Mouse (Mus musculus): ENCODE results near the gene Sult2b1.

The Sult2b1 gene

DNA sequence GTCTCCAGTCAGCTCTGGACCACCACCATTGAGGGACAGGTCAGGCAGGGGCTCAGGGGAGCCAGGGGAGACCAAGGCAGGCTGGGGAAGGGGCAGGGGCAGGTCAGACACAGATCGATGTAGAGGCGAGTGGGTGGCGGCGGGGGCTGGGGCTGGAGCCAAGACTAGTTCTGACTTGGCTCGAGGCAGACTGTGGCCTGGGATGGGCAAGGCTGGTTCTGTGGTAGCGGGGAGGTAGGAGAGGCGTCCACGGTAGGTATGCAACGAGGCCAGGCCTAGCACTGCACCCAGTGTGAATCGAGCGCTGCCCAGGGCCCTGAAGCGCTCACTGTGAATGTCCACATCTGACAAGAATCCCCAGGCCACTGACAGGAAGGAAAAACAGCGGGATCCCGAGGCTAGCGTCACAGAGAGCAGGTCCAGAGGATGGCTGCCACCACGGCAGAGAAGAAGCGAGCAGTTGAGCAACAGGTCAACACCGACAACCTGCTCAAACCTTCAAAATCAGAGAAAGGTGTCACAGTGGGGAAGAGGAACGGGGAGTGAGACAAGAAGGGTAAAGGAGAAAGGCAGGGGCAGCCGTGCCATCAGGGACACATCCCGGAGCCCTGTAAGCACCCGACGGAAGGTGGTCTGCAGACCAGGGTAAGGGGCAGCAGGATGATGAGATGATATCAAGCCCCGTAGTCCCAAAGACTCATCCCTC lies 73.0 kb downstream of the Sult2b1 start:
- DNase-seq (ENCODE audit: low read depth, low spot score): no peak

DNA sequence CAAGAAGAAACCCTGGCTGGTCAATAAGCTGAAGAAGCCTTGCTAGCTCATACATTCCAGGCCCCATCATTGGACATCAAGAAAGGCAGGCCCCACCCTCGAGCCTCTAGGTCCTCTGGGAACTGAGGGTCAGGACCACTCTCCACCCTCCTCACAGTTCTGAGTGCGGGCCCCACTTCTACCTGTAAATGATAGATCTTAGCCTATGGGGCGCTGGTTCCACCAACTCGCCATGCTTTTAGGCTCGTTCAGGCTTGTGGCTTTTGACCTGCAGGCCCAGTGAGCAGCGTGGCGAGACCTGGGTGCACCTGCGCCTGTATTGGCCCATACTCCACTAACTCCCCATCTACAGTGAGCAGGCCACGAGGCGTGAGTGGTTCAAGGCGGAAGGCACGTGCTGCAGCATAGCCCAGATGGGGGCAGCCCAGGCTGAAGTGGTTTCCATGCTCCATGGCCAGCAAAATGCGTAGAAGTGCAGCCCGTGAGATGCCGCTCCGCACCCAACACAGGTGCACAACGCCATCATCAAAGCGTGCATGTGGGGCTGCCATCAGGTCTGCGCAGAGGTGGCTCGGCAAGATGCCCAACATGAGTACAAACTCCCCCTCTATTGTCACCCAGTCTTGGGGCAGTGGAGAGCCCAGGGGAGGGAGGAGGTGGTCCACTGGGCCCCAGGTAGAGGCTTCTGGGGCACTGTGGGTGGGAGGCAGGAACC lies 73.8 kb downstream of the Sult2b1 start:
- no peak for DNase-seq (ENCODE audit: low read depth, low spot score)

DNA sequence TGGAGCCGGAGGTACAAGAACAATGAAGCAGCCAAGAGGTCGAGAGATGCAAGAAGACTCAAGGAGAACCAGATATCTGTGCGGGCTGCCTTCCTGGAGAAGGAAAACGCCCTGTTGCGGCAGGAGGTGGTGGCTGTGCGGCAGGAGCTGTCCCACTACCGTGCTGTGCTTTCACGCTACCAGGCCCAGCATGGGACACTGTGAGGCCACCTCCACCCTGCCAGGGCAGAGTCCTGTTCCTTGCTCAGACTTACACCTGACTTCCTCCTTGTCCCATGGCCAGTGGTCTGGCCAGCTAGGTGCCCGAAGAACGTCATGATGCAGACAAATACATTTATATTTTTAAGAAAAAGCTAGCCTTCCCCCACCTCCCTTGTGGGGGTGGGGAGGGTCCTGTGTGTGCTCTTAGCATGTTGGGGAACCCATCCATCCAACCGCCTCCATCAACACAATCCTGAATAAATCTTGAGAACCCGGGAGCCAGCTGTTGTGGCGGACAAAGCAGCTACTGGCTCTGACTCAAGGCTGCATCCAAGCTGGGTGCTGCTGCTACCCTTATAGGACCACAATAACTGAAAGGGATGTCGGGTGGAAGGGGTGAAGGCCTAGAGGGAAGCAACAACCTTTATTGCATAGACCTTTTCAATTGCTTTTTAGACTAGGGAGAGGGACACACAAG lies 74.7 kb downstream of the Sult2b1 start:
- DNase-seq (ENCODE audit: low read depth, low spot score): no peak

DNA sequence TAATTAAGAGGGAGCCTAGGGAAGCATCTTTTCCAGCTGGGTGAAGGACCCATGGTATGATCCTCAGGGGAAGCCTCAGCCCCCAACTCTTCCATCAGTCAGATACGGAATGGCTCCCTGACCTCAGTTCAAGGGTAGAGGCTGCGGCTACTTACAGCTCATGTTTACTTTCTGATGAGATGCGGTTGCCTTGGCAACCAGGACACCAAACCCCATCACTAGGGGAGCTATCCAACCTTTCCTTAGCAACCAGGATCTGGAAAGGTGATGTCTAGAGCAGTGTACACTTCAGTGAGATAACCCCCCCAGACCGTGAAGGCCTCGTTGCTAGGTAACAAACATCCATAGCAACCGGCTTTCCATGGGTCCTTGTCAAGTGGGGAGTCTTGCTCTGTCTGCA lies 75.4 kb downstream of the Sult2b1 start:
- peak; percentile 39 for DNase-seq (ENCODE audit: low read depth, low spot score)

DNA sequence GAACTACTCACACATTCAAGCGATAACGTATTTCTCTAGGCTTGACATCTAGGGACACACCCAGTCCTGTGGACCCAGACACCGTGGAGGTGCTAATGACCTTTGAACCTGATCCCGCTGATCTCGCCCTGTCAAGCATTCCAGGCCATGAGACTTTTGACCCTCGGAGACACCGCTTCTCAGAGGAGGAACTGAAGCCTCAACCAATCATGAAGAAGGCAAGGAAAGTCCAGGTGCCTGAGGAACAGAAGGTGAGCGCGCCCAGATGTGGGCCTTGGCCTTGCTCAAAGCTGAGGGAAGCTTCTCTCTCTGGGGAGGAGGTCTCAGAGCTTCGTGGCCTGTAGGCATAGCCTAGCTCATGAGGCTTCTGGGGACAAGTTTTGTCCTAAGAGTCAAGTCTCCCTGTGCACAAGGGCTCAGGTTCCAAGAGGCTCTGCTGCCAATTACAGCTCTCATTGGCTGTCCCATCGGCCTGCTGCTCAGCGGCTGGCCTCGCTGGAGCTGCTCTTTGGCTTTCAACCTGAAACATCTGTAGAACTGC lies 76.2 kb downstream of the Sult2b1 start:
- DNase-seq (ENCODE audit: low read depth, low spot score): no peak

DNA sequence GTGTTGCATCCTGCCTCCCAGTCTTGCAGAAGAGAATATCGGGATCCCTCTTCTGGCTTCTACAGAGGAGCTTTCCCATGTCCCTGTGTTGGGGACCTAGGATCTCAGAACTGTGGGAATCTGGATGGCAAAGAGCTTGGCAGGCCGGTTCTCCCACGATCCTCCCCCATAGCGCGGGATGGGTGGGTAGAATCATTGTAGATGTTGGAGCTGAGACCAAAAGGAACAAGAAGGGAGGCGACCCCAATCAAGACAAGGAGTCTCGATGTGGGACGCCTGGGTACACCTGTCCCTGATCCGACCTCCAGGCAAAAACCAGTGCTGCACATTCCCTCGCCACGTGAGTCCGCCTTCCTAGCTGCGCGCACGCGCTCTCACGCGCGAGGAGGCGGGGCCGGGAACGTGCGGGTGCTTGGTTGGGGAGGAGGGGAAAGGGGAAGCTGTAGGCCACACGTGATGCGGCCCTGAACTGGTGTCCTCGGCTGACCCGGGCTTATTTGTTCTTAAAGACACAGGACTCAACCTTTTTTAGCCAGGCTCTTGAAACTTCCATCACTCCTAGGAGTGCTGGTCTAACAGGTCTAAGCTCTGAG lies 77.0 kb downstream of the Sult2b1 start:
- DNase-seq (ENCODE audit: low read depth, low spot score): peak; percentile 94

DNA sequence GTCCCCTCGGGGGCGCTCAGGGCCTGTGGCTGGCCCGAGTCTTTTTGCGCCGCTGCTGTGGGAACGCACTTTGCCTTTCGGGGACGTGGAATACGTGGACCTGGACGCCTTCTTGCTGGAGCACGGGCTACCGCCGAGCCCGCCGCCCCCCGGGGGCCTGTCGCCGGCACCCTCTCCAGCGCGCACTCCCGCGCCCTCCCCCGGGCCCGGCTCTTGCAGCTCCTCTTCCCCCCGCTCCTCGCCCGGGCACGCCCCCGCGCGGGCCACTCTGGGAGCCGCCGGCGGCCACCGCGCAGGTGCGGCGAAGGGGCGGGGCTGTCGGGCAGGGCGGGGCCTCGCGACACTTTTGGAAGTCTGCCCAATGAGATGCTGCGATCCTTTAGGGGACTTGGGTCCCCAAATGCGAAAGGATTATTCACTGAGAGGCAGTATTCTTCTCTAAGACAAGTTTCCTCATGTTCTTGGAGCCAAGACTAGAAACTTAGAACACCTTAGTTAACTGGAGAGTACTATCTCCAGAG lies 77.7 kb downstream of the Sult2b1 start:
- DNase-seq (ENCODE audit: low read depth, low spot score): peak; percentile 93

DNA sequence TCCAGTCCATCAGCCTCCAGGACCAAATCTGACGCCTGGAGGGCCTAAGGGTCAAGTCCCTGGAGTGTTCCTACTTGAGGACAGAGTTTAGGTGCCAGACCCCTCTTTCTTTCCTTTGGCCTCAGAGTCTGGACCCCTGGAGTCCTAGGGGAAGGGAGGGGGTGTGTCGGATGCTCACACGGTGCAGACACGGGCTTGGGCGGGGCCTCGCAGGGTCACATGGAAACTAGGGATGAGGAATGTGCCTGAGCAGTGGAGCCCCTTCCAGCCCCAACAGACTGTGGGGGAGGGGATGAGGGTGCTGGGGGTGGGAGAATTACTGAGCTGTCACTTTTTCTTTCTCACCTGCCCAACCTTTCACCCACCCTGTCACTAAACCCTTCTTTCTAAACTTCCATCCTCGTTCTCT lies 78.6 kb downstream of the Sult2b1 start:
- peak; percentile 60 for DNase-seq (ENCODE audit: low read depth, low spot score)

DNA sequence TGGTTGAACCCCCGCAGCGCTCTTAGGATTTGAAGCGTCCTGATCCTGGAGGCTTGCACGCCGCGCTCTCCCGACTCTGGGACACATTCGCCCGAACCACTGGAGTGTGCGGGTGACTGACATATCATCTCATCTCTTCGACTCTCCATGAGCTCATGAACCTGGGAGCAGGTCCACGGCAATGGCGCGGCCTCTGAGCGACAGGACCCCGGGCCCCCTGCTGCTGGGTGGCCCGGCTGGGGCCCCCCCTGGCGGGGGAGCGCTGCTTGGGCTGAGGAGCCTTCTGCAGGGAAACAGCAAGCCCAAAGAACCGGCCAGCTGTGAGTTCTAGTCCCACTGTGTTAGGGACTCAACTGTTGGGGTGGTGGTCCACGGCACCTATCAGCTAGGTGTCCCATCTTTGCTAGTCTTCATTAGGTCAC lies 79.0 kb downstream of the Sult2b1 start:
- DNase-seq (ENCODE audit: low read depth, low spot score): peak; percentile 60

DNA sequence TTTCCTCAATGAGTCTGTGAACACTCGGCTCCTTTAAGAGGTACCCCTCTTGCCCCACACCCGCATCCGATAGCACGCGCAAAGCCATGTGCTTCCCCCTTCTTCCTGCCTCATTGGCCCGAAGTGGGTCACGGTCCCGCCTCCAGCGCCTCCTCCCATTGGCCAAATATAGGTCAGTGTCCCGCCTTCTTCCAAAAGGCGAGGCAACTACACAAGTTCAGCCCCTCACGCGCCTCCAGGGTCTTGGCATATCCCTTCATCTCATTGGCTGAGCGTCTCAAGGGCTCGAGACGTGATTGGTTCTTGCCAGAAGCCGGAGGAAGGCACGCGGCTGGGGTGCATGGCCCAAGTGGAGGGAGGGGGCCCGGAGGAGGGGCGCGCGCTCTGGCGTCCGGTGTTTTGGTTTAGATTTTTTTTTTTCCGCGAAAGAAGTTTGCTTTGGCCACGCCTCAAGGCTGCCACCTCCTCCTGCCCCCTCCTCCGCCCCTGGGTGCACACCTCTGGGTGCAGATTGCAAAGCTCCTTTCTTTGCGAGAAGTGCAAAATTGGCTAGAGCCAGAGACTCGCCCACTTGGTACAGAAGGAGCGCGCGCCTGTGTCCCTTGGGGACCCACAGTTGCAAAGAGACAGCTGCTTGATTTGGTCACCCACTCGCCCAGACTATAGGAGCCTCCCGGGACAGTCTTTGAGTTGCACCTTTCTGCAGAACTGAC lies 79.6 kb downstream of the Sult2b1 start, which contains the start of gene Dbp:
Gene Dbp (plus strand): TSS at position 359 of the 713 bp plus-strand sequence.
- DNase-seq (ENCODE audit: low read depth, low spot score): peak; percentile 99

DNA sequence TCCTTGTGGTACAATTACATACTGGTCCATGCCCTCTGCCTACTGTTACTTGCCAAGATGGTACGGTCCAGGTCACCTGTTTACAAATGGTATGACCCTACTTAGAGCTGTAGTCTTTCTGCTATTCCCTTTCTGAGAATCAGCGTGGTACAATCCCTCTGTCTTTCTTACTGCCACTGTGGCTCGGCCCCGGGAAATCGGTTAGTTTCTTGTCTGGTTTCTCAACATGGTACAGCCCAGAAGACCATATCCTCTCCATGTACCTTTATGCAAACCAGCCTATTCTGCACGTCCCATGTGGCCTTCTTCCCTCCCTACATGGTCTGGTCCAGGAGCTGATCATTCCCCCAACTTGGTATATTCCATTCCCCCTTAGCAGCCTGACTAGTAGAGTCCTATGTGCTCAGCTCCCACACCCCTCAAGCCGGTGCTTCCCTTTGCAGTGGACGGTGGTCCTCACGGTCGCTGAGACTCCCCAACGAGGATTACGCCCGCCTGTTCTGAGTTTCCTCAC lies 80.4 kb downstream of the Sult2b1 start:
- peak; percentile 85 for DNase-seq (ENCODE audit: low read depth, low spot score)

DNA sequence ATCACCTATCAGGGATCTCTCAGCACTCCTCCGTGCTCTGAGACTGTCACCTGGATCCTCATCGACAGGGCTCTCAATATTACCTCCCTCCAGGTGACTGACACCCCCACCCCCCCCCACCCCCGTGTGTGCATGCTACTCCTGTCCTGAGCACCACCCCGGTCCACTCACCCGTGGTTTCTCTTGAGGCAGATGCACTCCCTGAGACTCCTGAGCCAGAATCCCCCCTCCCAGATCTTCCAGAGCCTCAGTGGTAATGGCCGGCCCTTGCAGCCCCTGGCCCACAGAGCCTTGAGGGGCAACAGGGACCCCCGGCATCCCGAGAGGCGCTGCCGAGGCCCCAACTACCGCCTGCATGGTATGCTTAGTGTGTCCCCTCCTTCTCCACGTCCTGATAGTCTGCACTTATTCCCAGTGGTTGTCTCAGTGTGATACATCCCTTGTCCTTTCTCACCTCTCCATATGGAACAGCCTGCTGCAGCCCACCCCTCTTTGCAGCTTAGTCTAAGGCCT lies 80.9 kb downstream of the Sult2b1 start:
- no peak for DNase-seq (ENCODE audit: low read depth, low spot score)

DNA sequence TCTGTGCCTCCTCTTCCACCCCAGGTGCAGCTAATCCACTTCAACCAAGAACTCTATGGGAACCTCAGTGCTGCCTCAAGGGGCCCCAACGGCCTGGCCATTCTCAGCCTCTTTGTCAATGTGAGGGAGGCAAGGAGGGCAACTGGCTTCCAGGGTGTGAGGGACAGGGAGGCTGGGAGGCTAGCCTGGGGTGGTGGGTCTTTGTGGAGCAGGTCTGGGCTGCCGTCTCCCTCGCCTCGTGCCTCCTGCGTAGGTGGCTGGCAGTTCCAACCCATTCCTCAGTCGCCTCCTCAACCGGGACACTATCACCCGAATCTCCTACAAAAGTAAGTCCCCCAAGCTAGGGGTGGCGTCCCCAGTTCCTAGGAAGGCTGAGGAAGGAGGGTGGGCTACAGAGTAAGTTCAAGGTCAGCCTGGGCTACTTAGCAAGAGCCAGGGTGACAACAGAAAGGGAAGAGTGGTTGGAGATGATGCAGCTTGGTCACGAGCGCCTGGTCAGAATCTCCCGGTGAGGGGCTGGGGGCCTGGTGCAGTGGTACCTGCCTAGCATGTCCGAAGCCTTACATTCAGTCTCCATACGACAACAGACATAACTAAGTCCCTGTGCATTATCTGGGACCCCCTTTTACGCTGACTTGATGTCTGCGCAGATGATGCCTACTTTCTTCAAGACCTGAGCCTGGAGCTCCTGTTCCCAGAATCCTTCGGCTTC lies 81.5 kb downstream of the Sult2b1 start:
- DNase-seq (ENCODE audit: low read depth, low spot score): no peak

DNA sequence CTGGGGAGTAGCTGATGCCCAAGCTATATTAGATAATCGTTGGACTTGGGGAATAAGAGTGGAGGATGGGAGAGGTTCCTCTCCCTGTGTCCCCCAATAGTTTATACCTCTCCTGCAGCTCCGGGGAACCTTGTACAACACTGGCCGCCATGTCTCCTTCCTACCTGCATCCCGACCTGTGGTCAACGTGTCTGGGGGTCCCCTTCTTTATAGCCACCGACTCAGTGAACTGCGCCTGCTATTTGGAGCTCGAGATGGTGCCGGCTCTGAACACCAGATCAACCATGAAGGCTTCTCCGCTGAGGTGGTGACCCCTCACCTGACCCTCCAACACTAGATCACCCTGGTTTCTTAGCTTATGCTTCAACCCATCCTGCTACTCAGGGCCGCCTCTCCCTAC lies 82.2 kb downstream of the Sult2b1 start:
- DNase-seq (ENCODE audit: low read depth, low spot score): no peak

DNA sequence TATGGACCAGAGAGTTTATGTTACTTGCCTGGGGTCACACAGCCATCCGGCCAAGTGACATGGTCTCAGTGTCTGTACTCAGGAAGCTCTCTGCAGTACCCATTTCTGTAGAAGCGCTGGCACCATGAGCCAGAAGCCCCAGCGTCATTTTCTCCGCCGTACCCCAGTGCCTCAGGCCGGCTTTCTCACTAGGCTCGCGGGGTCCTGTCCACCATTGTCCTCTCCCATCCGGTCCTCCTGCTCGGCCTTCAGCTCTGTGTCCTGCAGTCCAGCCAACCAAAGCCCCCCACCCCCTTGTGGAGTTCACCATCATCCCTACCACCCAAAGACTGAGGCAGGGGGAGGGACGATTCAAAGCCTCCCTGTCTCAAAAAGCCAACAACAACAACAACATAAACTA lies 82.9 kb downstream of the Sult2b1 start:
- DNase-seq (ENCODE audit: low read depth, low spot score): no peak

DNA sequence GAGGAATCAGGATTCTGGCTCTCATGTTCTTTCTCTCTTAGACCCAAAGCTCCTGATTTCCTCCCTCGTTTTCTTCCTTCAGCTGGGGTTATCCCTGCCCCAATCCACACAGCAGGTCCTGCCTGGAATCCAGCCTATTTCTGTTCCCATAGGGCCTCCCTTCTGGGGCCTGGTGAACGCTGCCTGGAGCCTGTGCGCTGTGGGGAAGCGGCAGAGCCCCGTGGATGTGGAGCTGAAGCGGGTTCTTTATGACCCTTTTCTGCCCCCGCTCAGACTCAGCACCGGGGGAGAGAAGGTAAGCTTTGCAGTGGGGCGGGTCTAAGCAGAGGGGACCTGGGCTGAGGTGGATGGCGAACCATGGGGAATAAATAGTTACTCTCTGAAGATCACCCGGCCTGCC lies 83.4 kb downstream of the Sult2b1 start:
- no peak for DNase-seq (ENCODE audit: low read depth, low spot score)

DNA sequence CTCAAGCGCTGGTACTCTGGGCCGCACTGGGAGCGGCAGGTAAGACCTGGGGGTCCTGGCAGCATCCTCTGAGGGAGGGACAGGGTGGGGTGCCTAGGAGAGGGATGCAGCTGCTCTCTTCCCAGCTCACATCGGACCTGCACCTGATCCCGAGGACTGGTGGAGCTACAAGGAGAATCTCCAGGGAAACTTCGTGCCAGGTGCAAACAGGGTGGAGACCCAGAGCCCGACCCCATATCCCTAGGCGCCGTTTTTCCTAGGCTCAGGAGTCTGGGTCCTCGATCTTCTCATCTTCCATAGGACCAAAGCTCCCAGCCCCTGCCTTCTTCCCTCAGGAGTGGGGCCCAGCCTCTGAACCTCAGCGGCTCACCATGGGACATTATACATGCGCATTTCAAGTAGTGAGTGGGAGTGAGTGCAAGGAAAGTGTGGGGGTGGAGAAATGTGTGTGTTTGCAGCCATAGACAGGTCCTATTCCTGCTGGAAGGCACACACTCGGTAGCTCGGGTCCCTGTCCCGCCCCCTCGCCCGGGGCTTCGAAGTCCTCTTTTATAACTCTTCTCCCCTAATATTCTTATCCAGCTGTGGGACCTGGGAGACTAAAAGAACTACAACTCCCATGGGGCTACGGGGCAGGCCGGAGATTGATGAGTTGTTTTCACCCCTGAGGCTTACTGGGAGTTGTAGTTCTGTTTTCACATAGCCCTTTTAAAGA lies 84.0 kb downstream of the Sult2b1 start:
- DNase-seq (ENCODE audit: low read depth, low spot score): peak; percentile 82

DNA sequence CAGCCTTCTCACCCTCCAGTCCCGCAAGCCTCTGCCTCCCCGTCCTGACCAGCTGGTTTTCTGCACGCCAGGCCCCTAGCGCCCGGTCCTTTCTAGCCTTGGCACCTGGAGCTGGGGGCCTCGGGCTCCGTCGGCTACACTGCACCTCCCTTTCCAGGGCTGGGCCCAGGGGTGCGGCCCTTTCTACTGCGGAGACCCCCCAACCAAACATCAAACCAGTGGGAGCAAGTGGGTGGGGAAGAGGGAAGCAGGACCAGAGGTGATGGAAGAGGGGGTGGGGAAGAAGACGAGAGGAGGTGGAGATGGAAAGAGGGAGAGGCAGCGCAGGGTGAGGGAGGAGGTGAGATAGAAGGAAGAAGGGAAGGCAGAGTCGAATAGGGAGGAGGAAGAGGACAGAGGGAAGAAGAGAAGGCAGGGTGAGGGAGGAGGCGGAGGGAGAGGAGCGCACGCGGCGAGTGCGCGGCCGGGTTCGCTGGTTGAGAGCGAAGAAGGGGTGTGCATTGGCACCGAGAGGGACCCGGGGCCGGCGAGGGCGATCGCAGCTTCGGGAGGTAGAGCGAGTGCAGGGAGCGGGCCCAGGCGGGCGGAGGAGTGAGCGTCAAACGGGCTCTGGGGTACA lies 84.8 kb downstream of the Sult2b1 start, which contains the start of gene Car11:
Gene Car11 (plus strand): TSS at position 321 of the 619 bp plus-strand sequence.
- peak; percentile 42 for DNase-seq (ENCODE audit: low read depth, low spot score)

DNA sequence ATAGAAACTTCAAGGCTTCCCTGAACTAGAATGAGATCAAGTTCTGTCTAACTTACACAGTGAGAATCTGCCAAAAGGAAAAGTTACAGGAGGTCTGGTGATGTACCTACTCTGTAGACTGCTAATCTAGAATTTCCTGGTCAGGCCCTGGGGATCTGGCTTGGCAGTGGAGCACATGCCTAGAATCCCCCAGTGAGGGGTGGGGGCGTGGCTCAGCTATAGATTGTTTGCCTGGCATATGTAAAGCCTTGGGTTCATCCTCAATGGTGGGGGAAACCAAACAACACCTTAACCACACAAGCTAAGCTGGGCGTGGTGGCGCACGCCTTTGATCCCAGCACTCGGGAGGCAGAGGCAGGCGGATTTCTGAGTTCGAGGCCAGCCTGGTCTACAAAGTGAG lies 86.6 kb downstream of the Sult2b1 start:
- DNase-seq (ENCODE audit: low read depth, low spot score): no peak

All from CD4-positive, CD25-positive, alpha-beta regulatory T cell, adult 2 months (primary cell).